Mouse (Mus musculus): Measurements from ENCODE around the gene Fcho1. TPM values are rescaled to one million over a fixed set of nuclear protein-coding genes. Genes with fewer than 3 reads are reported as not detected.
"Not testable (repeated sequence)": the region's sequence is repeated elsewhere in the genome, so short reads cannot be mapped to it uniquely, and the experiment has no call there.

Fcho1 gene
- total RNA-seq, 1 experiment from 2014 or later: 99.4 TPM

DNA sequence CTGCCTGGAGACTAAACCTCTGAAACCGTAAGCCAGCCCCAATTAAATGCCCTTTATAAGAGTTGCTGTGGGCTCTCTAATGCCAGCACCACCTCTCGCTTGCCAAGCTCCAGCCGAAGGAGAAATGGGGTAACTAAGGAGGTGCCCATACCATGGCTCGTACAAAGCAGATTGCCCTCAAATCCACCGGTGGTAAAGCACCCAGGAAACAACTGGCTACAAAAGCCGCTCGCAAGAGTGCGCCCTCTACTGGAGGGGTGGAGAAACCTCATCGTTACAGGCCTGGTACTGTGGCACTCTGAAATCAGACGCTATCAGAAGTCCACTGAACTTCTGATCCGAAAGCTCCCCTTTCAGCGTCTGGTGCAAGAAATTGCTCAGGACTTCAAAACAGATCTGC, 30.1 kb downstream of the Fcho1 start:
- not testable (repeated sequence) for ATAC-seq (replicated peaks in 1 of 2; ENCODE audit: insufficient read depth in 1 of 2, low FRiP score in 2 of 2, low TSS enrichment in 1 of 2, low read depth in 1 of 2, poor library complexity in 2 of 2, severe bottlenecking in 2 of 2)

DNA sequence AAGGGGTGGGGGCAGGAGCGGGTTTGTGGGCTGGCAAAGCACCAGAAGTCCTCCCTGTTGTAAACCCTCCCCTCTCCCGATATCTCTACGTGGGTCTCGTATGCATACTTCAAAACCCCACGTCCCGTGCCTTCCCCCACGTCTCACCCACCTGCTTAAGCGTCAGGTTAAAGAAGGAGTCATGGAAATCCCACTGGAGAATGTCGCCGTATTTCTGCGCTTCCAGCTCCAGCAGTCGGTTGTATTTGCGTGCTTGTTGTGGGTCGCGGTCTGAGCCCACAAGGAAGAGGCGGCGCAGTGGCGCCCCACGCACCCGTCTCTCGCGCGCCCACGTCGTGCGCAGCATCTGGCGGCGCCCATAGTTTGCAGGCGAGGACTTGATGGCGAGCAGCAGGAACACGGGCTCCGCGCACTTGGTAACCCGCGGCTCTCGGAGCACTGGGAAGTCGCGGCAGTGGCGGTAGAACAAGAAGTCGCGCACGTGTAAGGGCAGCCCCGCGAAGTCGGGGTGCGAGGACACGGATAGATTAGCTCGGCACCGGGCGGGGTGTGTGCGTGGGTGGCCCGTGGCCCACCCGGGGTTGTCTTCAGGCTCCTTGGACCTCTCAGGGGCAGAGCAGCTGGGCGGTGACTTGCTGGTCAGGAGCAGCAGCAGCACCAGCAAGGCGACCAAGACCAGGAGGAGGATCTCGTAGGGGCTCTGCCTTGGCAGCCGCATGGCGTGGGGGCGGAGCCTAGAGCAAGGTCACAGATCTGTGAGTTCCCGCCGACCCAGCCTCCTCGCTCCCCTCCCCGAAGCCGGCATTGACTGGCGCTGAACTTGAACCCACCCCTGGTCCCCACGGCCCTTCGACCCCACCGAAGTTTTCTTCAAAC, 32.1 kb downstream of the Fcho1 start:
- ATAC-seq (replicated peaks in 1 of 2; ENCODE audit: insufficient read depth in 1 of 2, low FRiP score in 2 of 2, low TSS enrichment in 1 of 2, low read depth in 1 of 2, poor library complexity in 2 of 2, severe bottlenecking in 2 of 2): peak in 1 of 2 experiments; percentile 15; a peak in 2 of 4 replicates

DNA sequence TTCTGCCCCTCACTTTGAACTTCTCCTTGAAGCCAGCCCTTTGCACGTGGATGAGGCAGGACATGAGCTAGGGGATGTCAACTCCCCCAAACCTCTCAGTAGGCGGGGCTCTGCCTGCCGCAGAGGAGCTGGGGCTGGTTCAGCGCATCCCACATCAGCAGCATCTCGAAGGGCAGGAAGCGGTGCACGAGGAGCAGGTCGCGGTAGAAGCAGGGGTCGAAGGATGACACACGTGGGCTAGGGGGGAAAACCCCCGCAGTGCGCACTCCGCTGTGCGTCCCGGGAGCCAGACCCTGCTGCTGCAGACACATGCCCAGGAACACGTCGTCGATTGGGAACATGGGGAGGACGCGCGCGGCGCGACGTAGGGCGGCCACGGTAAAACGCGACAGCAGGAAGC, 33.0 kb downstream of the Fcho1 start:
- peak; percentile 44 to 65; a peak in 3 of 4 replicates for ATAC-seq (replicated peaks in 1 of 2; ENCODE audit: insufficient read depth in 1 of 2, low FRiP score in 2 of 2, low TSS enrichment in 1 of 2, low read depth in 1 of 2, poor library complexity in 2 of 2, severe bottlenecking in 2 of 2)

DNA sequence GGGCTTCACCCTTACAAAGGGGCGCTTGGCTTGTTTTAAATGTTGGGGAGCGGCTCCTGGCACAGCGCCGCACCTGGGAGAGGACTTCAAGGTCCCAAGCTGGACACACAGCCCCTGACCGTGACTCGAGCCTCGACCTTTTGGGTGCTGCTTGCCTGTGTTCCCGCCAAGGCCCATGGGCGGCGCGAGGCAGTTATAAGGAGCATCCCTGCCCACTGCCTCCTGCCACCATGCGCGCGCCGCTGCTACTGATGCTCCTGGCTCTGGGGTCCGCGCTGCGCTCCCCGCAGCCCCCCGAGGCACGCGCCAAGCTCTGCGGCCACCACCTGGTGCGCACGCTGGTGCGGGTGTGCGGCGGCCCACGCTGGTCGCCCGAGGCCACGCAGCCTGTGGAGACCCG, 36.5 kb downstream of the Fcho1 start, which contains the start of gene Insl3:
TSS of gene Insl3 (plus strand) at position 187 of the 400 bp plus-strand sequence.
- ATAC-seq (replicated peaks in 1 of 2; ENCODE audit: insufficient read depth in 1 of 2, low FRiP score in 2 of 2, low TSS enrichment in 1 of 2, low read depth in 1 of 2, poor library complexity in 2 of 2, severe bottlenecking in 2 of 2): no peak

DNA sequence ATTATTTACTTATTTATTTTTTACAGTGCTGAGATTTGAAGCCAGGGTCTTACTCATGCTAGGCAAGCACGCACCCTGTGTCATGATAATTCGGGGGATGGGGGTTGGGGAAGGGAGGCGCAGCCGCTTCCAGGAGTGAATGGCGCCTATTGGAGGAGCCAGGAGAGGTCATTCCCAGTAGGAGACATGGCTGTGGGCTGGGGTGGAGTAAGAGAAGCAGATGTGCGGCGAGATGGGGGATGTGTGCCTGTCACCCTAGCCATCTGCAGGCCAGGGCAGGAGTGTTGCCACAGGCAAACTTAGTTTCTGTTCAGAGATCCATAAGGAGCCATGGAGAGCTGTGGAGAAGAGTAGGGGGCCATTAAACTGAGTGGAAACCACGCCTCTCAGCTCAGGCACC, 37.9 kb downstream of the Fcho1 start:
- ATAC-seq (replicated peaks in 1 of 2; ENCODE audit: insufficient read depth in 1 of 2, low FRiP score in 2 of 2, low TSS enrichment in 1 of 2, low read depth in 1 of 2, poor library complexity in 2 of 2, severe bottlenecking in 2 of 2): no peak

DNA sequence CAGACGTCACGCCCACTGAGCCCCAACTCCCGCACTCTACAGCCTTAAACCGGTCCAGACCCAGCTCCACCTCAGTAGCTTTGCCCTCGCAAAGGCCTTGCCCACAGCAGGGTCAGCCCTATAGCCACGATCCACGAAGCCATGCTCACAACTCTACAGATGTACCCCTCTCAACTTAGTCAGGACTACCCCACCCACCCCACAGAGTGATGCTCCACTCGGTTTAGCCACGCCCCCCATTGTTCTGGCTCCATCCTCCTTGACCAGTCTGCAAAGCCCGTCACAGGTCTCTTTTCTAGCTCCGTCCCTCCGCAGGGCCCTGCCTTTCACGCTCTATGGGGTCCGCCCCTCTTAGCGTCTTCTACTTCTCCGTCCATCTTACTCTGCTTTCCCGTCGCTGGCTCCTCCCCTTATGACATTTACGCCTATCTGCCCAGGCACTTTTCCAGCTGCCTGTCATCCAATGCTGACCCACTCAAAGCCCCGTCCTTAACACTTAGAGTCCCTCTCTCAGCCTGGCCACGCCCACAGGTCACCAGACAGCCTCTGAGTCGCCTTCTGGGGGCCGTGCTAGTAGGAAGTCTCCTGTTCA, 39.3 kb downstream of the Fcho1 start:
- ATAC-seq (replicated peaks in 1 of 2; ENCODE audit: insufficient read depth in 1 of 2, low FRiP score in 2 of 2, low TSS enrichment in 1 of 2, low read depth in 1 of 2, poor library complexity in 2 of 2, severe bottlenecking in 2 of 2): no peak

DNA sequence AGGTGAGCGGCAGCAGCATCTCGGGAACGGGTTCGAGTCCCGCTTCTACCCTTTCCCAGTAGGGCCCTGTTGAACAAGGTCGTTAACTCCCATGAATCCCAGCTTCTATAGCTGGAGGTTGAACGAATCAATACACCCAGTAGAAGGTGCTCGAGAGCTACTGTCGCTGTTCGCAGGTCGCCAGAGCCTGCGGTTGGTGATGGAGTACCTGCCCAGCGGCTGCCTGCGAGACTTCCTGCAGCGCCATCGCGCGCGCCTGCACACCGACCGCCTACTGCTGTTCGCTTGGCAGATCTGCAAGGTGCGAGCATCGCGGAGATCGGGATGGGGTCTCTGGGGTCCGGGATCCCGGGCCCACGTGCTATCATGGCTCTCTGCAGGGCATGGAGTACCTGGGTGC, 39.9 kb downstream of the Fcho1 start:
- no peak for ATAC-seq (replicated peaks in 1 of 2; ENCODE audit: insufficient read depth in 1 of 2, low FRiP score in 2 of 2, low TSS enrichment in 1 of 2, low read depth in 1 of 2, poor library complexity in 2 of 2, severe bottlenecking in 2 of 2)

DNA sequence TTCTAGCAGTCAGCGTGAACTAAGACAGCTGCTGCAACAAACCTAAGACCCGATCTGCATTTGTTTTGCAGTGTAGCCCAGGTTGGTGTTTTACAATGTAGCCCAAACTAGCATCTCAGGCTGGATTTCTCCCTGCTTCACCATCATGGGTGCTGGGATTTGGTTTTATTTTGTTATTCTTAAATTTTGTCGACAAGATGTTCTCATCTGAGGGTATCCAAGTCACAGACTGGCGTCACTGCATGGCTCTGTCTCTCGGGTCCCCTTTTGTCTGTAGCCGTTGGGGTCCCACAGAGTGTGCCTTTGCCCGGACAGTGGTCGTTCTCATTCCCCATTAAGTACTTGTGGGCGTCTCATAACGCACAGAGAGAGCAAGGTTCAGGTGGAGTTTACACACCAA, 40.8 kb downstream of the Fcho1 start:
- ATAC-seq (replicated peaks in 1 of 2; ENCODE audit: insufficient read depth in 1 of 2, low FRiP score in 2 of 2, low TSS enrichment in 1 of 2, low read depth in 1 of 2, poor library complexity in 2 of 2, severe bottlenecking in 2 of 2): no peak

DNA sequence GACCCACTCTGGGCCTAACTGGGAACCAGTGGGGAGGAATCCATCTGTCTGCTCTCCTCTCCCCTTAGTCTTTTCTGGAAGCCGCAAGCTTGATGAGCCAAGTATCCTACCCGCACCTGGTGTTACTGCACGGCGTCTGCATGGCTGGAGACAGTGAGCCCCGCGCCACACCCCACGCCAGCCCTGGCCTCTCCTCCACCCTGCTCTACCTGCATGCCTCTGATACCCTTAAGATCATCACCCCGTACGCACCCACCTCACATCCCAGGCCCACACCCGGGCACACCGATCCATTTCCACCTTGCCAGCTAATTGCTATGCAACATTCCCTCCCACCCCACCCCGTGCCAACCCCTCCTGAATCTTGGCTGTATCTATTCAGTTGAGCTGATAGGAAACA, 42.7 kb downstream of the Fcho1 start:
- no peak for ATAC-seq (replicated peaks in 1 of 2; ENCODE audit: insufficient read depth in 1 of 2, low FRiP score in 2 of 2, low TSS enrichment in 1 of 2, low read depth in 1 of 2, poor library complexity in 2 of 2, severe bottlenecking in 2 of 2)

DNA sequence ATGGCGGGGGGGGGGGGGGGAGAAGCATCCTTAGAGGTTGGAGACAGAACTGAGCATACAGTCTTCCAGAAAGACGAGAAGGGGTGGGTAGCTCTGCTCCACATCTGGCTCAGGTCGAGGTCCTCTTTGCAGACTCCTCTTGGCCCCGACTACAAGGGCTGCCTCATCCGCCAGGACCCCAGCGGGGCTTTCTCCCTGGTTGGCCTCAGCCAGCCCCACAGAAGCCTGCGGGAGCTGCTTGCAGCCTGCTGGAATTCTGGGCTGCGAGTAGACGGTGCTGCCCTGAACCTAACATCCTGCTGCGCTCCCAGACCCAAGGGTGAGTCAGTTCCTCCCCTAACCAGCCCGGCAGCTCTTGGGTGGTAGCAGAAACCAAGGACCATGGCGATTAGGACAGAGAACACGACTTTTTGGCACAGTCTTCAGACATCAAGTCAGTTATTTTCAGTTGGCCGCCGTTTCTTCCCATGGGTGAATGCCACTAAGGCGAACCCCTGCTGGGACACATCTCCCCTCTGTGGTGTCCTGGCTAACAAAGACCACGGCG, 44.1 kb downstream of the Fcho1 start:
- ATAC-seq (replicated peaks in 1 of 2; ENCODE audit: insufficient read depth in 1 of 2, low FRiP score in 2 of 2, low TSS enrichment in 1 of 2, low read depth in 1 of 2, poor library complexity in 2 of 2, severe bottlenecking in 2 of 2): no peak

DNA sequence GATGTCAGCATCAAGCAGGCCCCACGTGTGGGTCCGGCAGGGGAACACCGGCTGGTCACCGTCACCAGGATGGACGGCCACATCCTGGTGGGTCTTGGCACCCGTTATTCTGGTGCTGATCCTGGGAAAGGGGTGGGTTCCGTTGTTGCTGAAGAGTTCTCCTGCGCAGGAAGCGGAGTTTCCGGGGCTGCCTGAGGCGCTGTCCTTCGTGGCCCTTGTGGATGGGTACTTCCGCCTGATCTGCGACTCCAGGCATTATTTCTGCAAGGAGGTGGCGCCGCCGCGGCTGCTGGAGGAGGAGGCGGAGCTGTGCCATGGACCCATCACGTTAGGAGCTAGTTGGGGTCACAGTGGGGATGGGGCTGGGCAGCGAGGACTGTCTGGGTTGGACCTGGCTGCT, 45.0 kb downstream of the Fcho1 start:
- no peak for ATAC-seq (replicated peaks in 1 of 2; ENCODE audit: insufficient read depth in 1 of 2, low FRiP score in 2 of 2, low TSS enrichment in 1 of 2, low read depth in 1 of 2, poor library complexity in 2 of 2, severe bottlenecking in 2 of 2)

DNA sequence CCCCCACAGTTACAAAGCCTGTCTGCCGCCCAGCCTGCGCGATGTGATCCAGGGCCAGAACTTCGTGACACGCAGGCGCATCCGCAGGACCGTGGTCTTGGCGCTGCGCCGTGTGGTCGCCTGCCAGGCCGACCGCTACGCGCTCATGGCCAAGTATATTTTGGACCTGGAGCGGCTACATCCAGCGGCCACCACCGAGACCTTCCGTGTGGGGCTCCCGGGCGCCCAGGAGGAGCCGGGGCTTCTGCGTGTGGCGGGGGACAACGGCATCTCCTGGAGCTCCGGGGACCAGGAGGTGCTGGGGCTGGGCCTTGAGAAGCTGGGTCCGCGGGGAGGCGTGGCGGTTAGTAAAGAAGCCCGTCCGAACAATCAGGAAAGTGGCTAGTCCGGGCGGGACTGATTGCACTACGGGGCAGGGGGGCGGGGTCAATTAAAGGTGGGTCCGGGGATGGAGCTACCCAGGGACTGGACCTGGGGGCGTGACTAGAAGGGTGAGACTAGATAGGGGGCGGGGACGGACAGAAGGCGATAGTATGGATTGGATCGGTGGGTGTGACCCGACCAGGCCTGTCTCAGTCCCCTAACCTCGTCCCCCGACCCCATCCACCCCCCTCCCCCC, 45.9 kb downstream of the Fcho1 start:
- no peak for ATAC-seq (replicated peaks in 1 of 2; ENCODE audit: insufficient read depth in 1 of 2, low FRiP score in 2 of 2, low TSS enrichment in 1 of 2, low read depth in 1 of 2, poor library complexity in 2 of 2, severe bottlenecking in 2 of 2)

DNA sequence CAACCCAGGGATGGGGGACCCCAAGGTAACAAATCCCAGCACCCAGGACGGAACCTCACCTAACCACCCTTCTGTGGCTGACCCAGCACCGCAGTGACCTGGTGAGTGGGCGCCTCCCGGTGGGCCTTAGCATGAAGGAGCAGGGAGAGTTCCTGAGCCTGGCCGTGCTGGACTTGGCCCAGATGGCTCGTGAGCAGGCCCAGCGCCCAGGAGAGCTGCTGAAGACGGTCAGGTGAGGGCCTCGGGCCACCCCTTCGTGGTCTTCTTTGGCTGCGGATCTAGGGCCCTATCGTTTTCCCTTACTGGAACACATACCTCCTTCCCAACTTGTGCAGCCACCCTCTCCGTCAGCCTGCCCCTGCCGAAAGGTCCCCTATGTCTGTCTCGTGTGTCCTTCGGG, 46.4 kb downstream of the Fcho1 start:
- ATAC-seq (replicated peaks in 1 of 2; ENCODE audit: insufficient read depth in 1 of 2, low FRiP score in 2 of 2, low TSS enrichment in 1 of 2, low read depth in 1 of 2, poor library complexity in 2 of 2, severe bottlenecking in 2 of 2): no peak

DNA sequence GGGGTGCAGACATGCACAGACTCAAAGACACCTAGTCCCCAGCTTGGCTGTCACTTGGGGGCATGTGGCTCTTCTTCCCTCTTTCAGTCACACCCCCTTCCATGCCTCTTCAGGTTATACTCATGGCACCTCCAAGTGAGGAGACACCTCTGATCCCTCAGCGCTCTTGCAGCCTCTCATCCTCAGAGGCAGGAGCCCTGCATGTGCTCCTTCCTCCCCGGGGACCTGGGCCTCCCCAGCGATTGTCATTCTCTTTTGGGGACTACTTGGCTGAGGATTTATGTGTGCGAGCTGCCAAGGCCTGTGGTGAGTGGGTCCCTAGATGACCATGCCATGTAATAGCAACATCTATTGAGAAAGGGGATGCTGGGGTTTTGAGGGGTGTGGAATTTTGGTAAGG, 47.3 kb downstream of the Fcho1 start:
- no peak for ATAC-seq (replicated peaks in 1 of 2; ENCODE audit: insufficient read depth in 1 of 2, low FRiP score in 2 of 2, low TSS enrichment in 1 of 2, low read depth in 1 of 2, poor library complexity in 2 of 2, severe bottlenecking in 2 of 2)

DNA sequence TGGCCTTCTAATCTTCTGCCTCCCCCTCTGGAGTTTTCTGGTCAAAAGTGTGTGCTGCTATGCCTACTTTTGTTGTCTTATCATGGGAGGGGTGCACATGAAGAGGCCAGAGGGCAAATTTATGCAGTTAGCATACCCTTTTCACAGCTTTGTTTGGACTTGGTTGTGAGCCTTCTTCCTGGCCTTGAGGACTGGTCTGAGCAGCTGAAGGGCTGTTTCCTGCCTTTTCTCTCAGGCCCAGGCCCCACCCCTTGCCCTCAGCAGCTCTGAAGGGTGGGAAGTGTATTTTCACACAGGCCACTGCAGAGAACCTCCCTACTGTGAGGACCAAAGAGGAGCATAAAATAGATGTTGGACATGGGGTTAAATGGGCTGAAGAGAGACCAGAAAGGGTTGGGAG, 48.0 kb downstream of the Fcho1 start:
- ATAC-seq (replicated peaks in 1 of 2; ENCODE audit: insufficient read depth in 1 of 2, low FRiP score in 2 of 2, low TSS enrichment in 1 of 2, low read depth in 1 of 2, poor library complexity in 2 of 2, severe bottlenecking in 2 of 2): no peak

DNA sequence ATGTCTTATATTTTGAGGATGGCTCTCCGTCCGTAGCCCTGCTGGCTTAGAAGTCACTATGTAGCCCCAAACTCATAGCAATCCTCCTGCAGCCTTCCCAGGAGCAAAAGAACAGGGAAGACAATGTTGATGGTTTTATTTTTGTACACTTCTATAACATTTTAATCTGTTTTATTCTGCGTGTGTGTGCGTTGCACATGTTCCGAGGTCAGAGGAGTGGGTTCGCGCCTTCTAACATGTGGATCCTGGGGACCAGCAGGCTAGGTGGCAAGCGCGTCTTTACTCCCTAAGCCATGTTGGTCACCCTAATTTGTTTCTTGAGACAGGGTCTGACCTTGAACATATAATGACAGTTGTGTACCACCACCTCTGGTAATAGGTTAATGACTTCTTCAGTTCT, 48.7 kb downstream of the Fcho1 start:
- ATAC-seq (replicated peaks in 1 of 2; ENCODE audit: insufficient read depth in 1 of 2, low FRiP score in 2 of 2, low TSS enrichment in 1 of 2, low read depth in 1 of 2, poor library complexity in 2 of 2, severe bottlenecking in 2 of 2): no peak

DNA sequence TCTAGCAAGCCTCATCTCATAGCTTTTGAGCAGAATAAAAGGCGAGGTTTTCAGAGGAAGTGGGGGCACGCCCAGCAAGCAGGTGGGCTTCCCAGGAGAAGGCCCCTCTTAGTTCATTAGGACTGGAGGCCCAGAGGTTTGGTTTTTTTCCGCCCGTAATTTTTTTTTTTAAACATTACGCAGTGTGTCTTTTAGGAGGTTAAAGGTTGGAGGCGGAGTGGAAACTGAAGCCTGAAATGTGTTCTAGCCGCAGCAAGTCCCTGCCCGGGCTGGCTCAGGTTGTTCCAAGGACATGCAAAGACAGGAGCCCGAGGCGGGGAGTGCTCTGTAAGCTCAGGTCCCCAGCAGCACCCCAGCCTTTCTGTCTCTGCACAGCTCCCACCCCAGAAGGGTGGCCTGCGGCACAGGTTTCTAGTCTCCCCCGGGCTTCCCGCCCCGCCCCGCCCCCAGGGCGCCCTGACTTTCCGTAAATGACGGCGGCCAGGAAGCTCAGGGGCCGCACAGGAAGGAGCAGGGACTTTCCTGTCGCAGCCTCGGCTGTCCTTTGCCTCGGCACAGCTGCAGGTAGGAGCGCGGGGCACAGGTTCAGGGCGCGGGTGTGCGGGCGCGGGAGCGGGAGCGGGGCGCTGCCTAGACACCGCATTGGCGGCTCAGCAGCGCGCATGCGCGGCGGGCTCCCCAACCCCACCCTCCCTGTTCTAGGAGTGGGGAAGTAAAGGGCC, 49.3 kb downstream of the Fcho1 start, which contains the start of gene Jak3:
TSS of gene Jak3 (plus strand) at position 277 of the 722 bp plus-strand sequence.
- peak; percentile 52 to 54 for ATAC-seq (replicated peaks in 1 of 2; ENCODE audit: insufficient read depth in 1 of 2, low FRiP score in 2 of 2, low TSS enrichment in 1 of 2, low read depth in 1 of 2, poor library complexity in 2 of 2, severe bottlenecking in 2 of 2)

All from hematopoietic stem cell, adult 5-6 weeks (primary cell).